ENCODE assay signal across 7 mouse cellular contexts in the genomic region with DNA sequence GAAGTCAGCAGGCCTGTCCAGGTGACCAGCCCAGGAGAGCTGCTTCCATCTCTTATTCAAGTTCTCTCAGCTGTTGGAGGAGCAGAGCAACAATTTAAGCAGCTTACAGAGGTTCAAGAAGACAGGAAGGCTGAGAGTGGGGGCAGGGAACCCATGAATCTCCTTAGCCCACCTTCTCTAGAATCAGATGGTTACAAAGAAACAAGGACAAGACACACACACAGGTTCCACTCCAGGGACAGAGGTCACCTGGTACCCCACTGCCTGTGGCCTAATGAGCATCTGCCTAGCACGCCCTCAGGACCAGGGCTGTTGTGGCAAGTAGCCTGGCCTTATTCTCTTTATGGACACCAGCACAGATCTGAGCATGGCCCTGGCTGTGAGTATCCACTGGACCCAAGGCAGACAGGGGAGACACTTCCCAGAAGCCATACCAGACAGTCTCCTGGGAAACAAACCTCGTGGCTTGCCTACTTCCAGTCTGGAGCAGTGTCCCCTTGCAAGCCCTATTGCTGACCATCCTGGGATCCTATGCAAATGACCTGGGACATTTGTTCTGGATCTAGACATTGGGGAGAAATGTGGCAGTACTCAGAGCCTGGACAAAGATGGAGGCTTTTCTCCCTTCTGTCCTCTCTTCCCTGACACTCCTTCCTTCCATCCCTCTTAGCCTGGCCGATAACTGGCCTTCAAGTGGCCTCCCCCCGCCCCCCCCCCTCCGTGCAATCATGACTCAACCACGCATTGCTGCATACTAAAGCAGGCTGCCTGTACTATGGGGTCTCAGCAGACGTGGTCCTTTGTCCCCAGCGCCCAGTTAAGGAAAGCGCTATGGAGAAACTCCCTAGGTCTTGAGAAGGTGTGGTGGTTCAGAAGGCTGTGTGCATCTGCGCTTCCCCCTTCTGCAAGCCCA. TPM values are rescaled to one million over a fixed set of nuclear protein-coding genes. Genes with fewer than 3 reads are reported as not detected.
DNase-seq lines count a peak whose midpoint lies in the region; ATAC-seq and TF ChIP-seq lines count a peak whose summit lies in the region.

No protein-coding gene starts in this region.

- no peaks in the 10 kb centered on the region; the same call in 1 of the 2 replicates for H3K27me3 ChIP-seq in forebrain, embryonic 12.5 days
- H3K27me3 ChIP-seq in limb, embryonic 14.5 days (ENCODE audit: control insufficient read depth, insufficient read depth, low read length) = no peaks in the 10 kb centered on the region
- H3K27me3 ChIP-seq in stomach, embryonic 15.5 days (replicated peaks) = 0 out of 2 replicates have a peak, but pooled peaks cover 9% of the 10 kb centered on the region

- H3K4me1 ChIP-seq in forebrain, embryonic 12.5 days = peaks cover 62% of the 10 kb centered on the region
- H3K4me1 ChIP-seq in limb, embryonic 14.5 days (ENCODE audit: control insufficient read depth, insufficient read depth, low read length) = peaks cover 7% of the 10 kb centered on the region; the same call in 1 of the 2 replicates
- H3K4me1 ChIP-seq in stomach, embryonic 15.5 days = peaks cover 16% of the 10 kb centered on the region

- H3K4me2 ChIP-seq in forebrain, embryonic 12.5 days = peak overlapping the region; percentile 70
- peak overlapping the region; percentile 92 for H3K4me2 ChIP-seq in limb, embryonic 14.5 days (replicated peaks; ENCODE audit: low read depth, low read length, severe bottlenecking)
- H3K4me2 ChIP-seq in stomach, embryonic 15.5 days = peak overlapping the region; percentile 99

- H3K9ac ChIP-seq in forebrain, embryonic 12.5 days = peak overlapping the region; percentile 94
- H3K9ac ChIP-seq in limb, embryonic 14.5 days (ENCODE audit: low read depth, low read length, severe bottlenecking) = peak overlapping the region; percentile 87
- peak overlapping the region; percentile 57; the same call in 1 of the 2 replicates for H3K9ac ChIP-seq in stomach, embryonic 15.5 days

- peaks cover 24% of the 10 kb centered on the region for H3K36me3 ChIP-seq in forebrain, embryonic 12.5 days (replicated peaks)
- H3K36me3 ChIP-seq in limb, embryonic 14.5 days (ENCODE audit: control insufficient read depth, insufficient read depth, low read length) = no peaks in the 10 kb centered on the region
- H3K36me3 ChIP-seq in stomach, embryonic 15.5 days = no peaks in the 10 kb centered on the region

- WGBS in forebrain, embryonic 12.5 days = 10% methylated on average over 9 of the region's 10 CpGs
- 11% methylated on average over 9 of the region's 10 CpGs for WGBS in limb, embryonic 14.5 days
- WGBS in stomach, embryonic 15.5 days = 10% methylated on average over 10 of the region's 10 CpGs

- peak; percentile 52 for ATAC-seq in forebrain, embryonic 12.5 days (ENCODE audit: low FRiP score)
- ATAC-seq in limb, embryonic 14.5 days (ENCODE audit: low FRiP score, low read depth) = peak; percentile 39
- no peak; the same call in 1 of the 2 replicates for ATAC-seq in stomach, embryonic 15.5 days (ENCODE audit: insufficient read depth, low FRiP score, low read depth)

- no peak for DNase-seq in left cerebral cortex, adult 2 months (ENCODE audit: extremely low spot score in 1 of 2, low spot score in 2 of 2)
- no peak for DNase-seq in left cerebral cortex, postnatal 25 days (ENCODE audit: low spot score in 2 of 2)
- no peak for DNase-seq in limb, embryonic 14.5 days (ENCODE audit: low spot score)
- no peak for DNase-seq in ovary, postnatal 36 days (ENCODE audit: low spot score)
- no peak for DNase-seq in frontal cortex, postnatal 10 days (ENCODE audit: low spot score in 2 of 2)

- peak overlapping the region; percentile 98 for H3K27ac ChIP-seq in left cerebral cortex, adult 2 months
- peak overlapping the region; percentile 100 for H3K27ac ChIP-seq in forebrain, embryonic 12.5 days
- peak overlapping the region; percentile 87 for H3K27ac ChIP-seq in limb, embryonic 14.5 days (replicated peaks; ENCODE audit: low read depth, low read length)
- peak overlapping the region; percentile 50 for H3K27ac ChIP-seq in stomach, embryonic 15.5 days

- H3K4me3 ChIP-seq in left cerebral cortex, adult 2 months = peak overlapping the region; percentile 50
- peak overlapping the region; percentile 60 for H3K4me3 ChIP-seq in forebrain, embryonic 12.5 days (replicated peaks)
- peak overlapping the region; percentile 67 for H3K4me3 ChIP-seq in limb, embryonic 14.5 days (replicated peaks; ENCODE audit: low read length)
- peak overlapping the region; percentile 61 for H3K4me3 ChIP-seq in stomach, embryonic 15.5 days (replicated peaks)

- no peak for TF ChIP-seq CTCF in left cerebral cortex, adult 2 months (IDR thresholded peaks at IDR 0.05)

- H3K9me3 ChIP-seq in forebrain, embryonic 12.5 days = no peaks in the 10 kb centered on the region
- no peaks in the 10 kb centered on the region for H3K9me3 ChIP-seq in limb, embryonic 14.5 days (ENCODE audit: control insufficient read depth, low read length)
- no peaks in the 10 kb centered on the region for H3K9me3 ChIP-seq in stomach, embryonic 15.5 days

- TF ChIP-seq POLR2A in limb, embryonic 14.5 days (IDR thresholded peaks at IDR 0.05; ENCODE audit: borderline replicate concordance, extremely low read depth, insufficient read depth, insufficient read length) = no peak

- intact Hi-C loops in left cerebral cortex, adult 2 months (cut with DNase I) = loop anchor here (2.0 kb wide), 1 partner anchor 19 kb away; no protein-coding TSS in a partner anchor
- intact Hi-C loops in left cerebral cortex, postnatal 25 days (cut with DNase I) = loop anchor here (5.0 kb wide), 1 partner anchor 86 kb away; a partner anchor contains a TSS

RNA-seq across cellular contexts. Expression of a gene that starts 38.5 kb away (rescaled TPM):
- not detected for total RNA-seq in left cerebral cortex, adult 2 months (2021)
- not detected for total RNA-seq in left cerebral cortex, postnatal 25 days (2021)
- 0.54 TPM in 1 of 2 replicates, not detected in the other for polyA plus RNA-seq in forebrain, embryonic 12.5 days (2016; fragmentation: Nextera tagmentation; extraction: Ambion mirVana)
- polyA plus RNA-seq in limb, embryonic 14.5 days (2012; rRNA removed) = not detected in 2 replicates
- polyA plus RNA-seq in limb, embryonic 14.5 days (2014; fragmentation: Nextera tagmentation; extraction: Ambion mirVana) = not detected in 2 replicates
- not detected in 2 replicates for polyA plus RNA-seq in stomach, embryonic 15.5 days (2015; fragmentation: Nextera tagmentation; extraction: Ambion mirVana)

Comparison
In these comparisons a context has a peak if more than half of its experiments do, and no peak if none do; other contexts are left out.
1. H3K27ac ChIP-seq: peak in every context shown above with its lines; median percentile 100 in forebrain, embryonic 12.5 days; 98 in left cerebral cortex, adult 2 months; 87 in limb, embryonic 14.5 days; 50 in stomach, embryonic 15.5 days.